Mouse (Mus musculus): ENCODE data around the gene C1qtnf2.

GRCm38 (mm10) chr11:43484057-43484456, 10.0 kb downstream of the C1qtnf2 start:
- TF ChIP-seq CTCF (IDR thresholded peaks at IDR 0.05; ENCODE audit: extremely low read depth, insufficient read length, insufficient replicate concordance, low read depth, low read length) (no peak), POLR2A (IDR thresholded peaks at IDR 0.05; ENCODE audit: low read depth, low read length) (no peak)

Data from small intestine, adult 2 months (tissue).